Mouse (Mus musculus): ENCODE measurements at regions not wholly inside any gene's neighbourhood (a gene's known extent, or its start where the extent isn't known, plus 50 kb on each side); places are given as distances from the start of the nearest gene placed in this dataset.

DNA sequence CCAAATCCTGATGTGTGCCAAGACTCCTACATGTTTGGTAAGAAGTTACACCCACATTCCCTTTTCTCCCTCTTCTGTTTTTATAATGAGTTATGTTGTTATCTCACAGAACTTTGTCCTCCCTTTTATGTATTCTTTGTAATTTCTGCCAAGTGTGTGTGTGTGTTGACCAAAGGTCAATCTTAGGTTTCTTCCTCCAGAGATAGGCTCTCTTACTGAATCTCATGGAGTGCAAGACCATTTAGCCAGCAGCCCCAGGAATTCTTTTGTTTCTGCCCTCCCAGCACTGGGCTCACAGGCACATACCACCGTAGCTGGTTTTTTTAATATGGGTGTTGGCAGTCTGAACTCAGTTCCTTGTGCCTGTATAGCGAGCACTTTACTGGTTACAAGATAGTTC lies 119.8 kb upstream of the Pmfbp1 start:
- 78% methylated on average over 2 of the region's 2 CpGs for WGBS
- no peaks in the 10 kb centered on the region for H3K9me3 ChIP-seq (replicated peaks)
- ATAC-seq (replicated peaks; ENCODE audit: low FRiP score) = no peak
- no peak overlapping the region for H3K4me2 ChIP-seq
- no peak overlapping the region for H3K27ac ChIP-seq
- H3K4me1 ChIP-seq = no peaks in the 10 kb centered on the region
- H3K4me3 ChIP-seq (replicated peaks) = no peak overlapping the region
- no peak overlapping the region for H3K9ac ChIP-seq
- no peaks in the 10 kb centered on the region for H3K36me3 ChIP-seq
- H3K27me3 ChIP-seq = peaks cover 3% of the 10 kb centered on the region; the same call in 1 of the 2 replicates

DNA sequence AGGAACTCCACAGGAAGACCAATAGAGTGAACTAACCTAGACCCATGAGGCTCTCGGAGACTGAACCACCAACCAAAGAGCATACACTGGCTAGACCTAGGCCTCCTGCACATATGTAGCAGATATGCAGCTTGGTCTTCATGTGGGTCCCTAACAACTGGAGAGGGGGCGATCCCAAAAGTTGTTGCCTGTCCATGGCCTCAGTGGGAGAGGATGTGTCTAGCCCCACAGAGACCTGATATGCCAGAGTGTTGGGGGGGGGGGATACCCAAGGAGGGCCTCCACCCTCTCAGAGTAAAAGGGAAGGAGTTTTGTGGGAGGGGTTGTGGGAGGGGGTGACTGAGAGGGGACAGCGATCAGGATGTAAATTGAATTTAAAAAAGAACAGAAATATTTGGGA lies 108.9 kb upstream of the Pmfbp1 start:
- WGBS = 84% methylated on average over 3 of the region's 3 CpGs
- no peak overlapping the region for H3K4me3 ChIP-seq (replicated peaks)
- no peak for ATAC-seq (replicated peaks; ENCODE audit: low FRiP score)
- H3K4me2 ChIP-seq = no peak overlapping the region
- H3K9me3 ChIP-seq (replicated peaks) = no peaks in the 10 kb centered on the region
- H3K9ac ChIP-seq = no peak overlapping the region
- H3K27me3 ChIP-seq = no peaks in the 10 kb centered on the region
- H3K4me1 ChIP-seq = no peaks in the 10 kb centered on the region
- H3K27ac ChIP-seq = no peak overlapping the region
- no peaks in the 10 kb centered on the region for H3K36me3 ChIP-seq

DNA sequence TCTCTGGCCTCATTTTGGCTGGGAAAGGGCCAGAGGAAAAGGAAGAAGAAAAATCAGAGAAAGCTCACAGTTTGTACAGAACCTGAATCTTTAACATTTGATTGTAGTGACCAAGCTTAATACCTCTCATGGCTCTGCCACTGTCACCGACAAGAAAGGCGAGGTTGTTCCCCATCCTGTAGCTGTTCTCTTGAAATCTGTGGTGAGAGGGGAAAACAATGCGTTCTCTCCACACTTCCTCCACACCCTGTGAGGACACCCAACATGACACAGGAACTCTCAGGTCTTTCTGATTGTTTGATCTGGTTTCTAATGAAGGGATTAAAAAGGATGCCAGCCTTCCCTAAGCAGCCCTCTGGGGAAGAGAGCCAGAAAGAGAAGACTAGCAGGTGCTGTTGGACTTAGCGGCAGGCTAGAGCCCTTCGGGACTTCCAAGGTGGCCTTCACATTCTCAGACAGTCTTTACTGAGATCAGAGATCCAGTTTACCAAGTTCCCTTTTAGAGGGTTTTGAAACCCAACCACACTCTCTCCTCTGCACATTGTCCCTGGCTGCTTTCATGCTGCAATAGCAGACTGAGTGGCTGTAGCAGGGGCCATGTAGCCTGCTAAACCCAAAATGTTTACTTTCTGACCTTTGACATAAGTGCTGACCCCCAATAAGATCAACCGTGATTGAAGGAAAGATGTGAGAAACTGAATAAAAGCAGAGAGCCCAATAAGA lies 98.5 kb upstream of the Pmfbp1 start:
- ATAC-seq (replicated peaks; ENCODE audit: low FRiP score) = no peak
- Histone ChIP-seq H3K27ac (no peak overlapping the region), H3K4me2 (no peak overlapping the region), H3K9ac (no peak overlapping the region), H3K4me1 (no peaks in the 10 kb centered on the region), H3K36me3 (no peaks in the 10 kb centered on the region), H3K27me3 (no peaks in the 10 kb centered on the region), H3K9me3 (replicated peaks) (no peaks in the 10 kb centered on the region), H3K4me3 (replicated peaks) (no peak overlapping the region)
- WGBS = 88% methylated on average over 6 of the region's 6 CpGs

DNA sequence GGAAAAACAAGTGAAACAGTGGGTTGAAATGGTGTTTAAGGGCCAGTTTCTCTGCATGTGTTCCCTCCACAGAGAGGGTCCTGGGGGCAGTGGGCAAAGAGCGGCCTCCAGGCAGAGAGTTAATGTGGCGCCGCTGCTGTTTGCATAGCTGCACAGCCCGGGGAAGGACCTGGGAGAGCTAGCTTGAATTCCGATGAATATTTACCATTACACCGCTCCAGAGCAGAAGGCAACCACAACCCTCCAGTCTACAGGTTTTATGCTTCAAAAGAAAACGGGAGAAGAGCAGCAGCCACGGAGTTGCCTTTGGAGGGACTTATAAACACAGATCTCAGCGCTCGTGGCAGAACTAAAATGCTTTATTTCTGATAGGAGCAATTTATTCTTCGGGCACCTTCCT lies 94.2 kb upstream of the Pmfbp1 start:
- Histone ChIP-seq H3K9me3 (replicated peaks) (no peaks in the 10 kb centered on the region), H3K27me3 (no peaks in the 10 kb centered on the region), H3K9ac (no peak overlapping the region), H3K27ac (no peak overlapping the region), H3K36me3 (no peaks in the 10 kb centered on the region), H3K4me1 (no peaks in the 10 kb centered on the region), H3K4me2 (no peak overlapping the region), H3K4me3 (replicated peaks) (no peak overlapping the region)
- ATAC-seq (replicated peaks; ENCODE audit: low FRiP score) = no peak
- WGBS = 69% methylated on average over 11 of the region's 11 CpGs

DNA sequence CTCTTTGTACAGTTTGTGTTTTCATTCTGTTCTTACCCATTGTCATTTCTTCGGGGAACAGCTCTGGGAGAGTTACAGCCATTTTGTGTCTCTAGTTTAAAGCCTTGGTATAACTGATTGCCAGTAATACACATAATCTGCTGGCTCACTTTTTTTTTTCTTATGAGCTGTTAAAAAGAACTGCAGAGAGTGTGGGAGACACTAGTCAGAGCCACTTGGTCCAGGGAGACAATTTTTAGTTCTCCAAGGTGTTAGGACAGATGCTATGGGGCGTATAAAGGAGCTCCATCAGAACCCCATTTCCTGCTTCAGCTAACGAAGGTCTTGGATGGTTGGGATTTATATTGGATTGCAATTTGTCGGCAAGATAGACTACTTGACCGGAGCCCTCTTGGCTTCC lies 93.6 kb upstream of the Pmfbp1 start:
- no peak overlapping the region for H3K4me2 ChIP-seq

DNA sequence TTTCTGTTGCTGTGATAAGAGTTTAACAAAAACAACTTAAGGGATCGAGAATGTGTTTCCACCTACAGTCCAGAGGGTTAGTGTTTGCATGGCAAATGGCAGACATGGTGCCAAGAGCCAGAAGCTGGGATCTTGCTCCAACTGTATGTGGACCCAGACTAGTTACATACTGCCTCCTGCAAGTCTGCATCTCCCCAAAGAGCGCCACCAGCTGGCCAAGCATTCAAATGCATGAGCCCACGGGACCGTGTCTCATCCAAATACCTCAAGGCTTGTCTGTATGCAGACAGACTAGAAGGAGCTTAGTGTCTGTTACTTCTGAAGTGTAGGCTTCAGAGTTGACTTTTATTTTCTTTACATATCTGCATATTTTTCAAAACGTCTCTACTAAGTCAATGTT lies 85.9 kb upstream of the Pmfbp1 start:
- no peaks in the 10 kb centered on the region for H3K36me3 ChIP-seq
- H3K9me3 ChIP-seq (replicated peaks) = no peaks in the 10 kb centered on the region
- no peak overlapping the region for H3K27ac ChIP-seq
- H3K4me1 ChIP-seq = no peaks in the 10 kb centered on the region
- WGBS = 57% methylated on average over 5 of the region's 5 CpGs
- ATAC-seq (replicated peaks; ENCODE audit: low FRiP score) = no peak
- H3K9ac ChIP-seq = no peak overlapping the region
- H3K4me3 ChIP-seq (replicated peaks) = no peak overlapping the region
- no peak overlapping the region for H3K4me2 ChIP-seq
- H3K27me3 ChIP-seq = peaks cover 7% of the 10 kb centered on the region; the same call in 1 of the 2 replicates

More for the DNA sequence above, 93.6 kb upstream of the Pmfbp1 start:
- H3K9ac ChIP-seq = no peak overlapping the region
- H3K27ac ChIP-seq = no peak overlapping the region
- H3K36me3 ChIP-seq = no peaks in the 10 kb centered on the region
- H3K4me3 ChIP-seq (replicated peaks) = no peak overlapping the region
- 86% methylated on average over 5 of the region's 5 CpGs for WGBS
- no peak for ATAC-seq (replicated peaks; ENCODE audit: low FRiP score)
- H3K4me1 ChIP-seq = no peaks in the 10 kb centered on the region
- H3K9me3 ChIP-seq (replicated peaks) = no peaks in the 10 kb centered on the region
- no peaks in the 10 kb centered on the region for H3K27me3 ChIP-seq

DNA sequence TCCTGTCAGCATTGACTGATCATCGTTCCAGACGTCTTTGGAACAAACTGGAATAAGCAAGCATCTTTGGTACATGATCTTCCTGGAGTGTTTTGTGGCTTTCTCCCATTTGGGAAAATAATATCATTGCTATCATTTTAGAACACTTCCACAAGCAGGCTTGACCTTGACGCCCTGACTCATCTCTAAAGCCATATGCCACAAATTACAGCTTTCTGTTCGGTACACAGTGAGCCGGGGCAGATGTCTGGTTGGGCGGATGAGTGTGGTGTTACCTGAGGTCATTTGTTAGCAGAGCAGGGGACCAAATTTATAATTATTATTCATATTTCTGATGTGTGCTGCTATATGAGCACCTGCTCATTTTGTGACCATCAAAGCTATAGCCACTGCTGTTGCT lies 83.3 kb upstream of the Pmfbp1 start:
- Histone ChIP-seq H3K9me3 (replicated peaks) (no peaks in the 10 kb centered on the region), H3K9ac (no peak overlapping the region), H3K36me3 (no peaks in the 10 kb centered on the region), H3K27me3 (peaks cover 7% of the 10 kb centered on the region; the same call in 1 of the 2 replicates), H3K27ac (no peak overlapping the region), H3K4me2 (no peak overlapping the region), H3K4me1 (peaks cover 2% of the 10 kb centered on the region), H3K4me3 (replicated peaks) (no peak overlapping the region)
- 77% methylated on average over 6 of the region's 6 CpGs for WGBS
- no peak for ATAC-seq (replicated peaks; ENCODE audit: low FRiP score)

DNA sequence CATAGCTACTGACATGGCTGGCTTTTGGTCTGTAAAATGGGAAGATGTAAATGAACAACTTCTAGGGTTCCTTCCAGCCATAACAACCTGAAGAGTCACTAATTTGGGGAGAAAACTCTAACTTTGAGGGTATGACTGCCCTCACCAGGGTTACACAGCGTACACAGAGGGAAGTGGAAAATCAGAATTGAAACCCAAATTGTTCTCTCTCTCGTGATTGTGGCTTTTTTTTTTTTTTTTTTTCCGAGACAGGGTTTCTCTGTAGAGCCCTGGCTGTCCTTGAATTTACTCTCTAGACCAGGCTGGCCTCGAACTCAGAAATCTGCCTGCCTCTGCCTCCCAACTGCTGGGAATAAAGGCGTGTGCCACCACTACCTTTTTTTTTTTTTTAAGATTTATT lies 80.4 kb upstream of the Pmfbp1 start:
- H3K4me3 ChIP-seq (replicated peaks) = no peak overlapping the region
- H3K36me3 ChIP-seq = no peaks in the 10 kb centered on the region
- no peak for ATAC-seq (replicated peaks; ENCODE audit: low FRiP score)
- H3K27ac ChIP-seq = no peak overlapping the region
- no peak overlapping the region for H3K9ac ChIP-seq
- no peak overlapping the region for H3K4me2 ChIP-seq
- 88% methylated on average over 5 of the region's 5 CpGs for WGBS
- H3K27me3 ChIP-seq = peaks cover 11% of the 10 kb centered on the region; the same call in 1 of the 2 replicates
- no peaks in the 10 kb centered on the region for H3K9me3 ChIP-seq (replicated peaks)
- peaks cover 10% of the 10 kb centered on the region for H3K4me1 ChIP-seq

DNA sequence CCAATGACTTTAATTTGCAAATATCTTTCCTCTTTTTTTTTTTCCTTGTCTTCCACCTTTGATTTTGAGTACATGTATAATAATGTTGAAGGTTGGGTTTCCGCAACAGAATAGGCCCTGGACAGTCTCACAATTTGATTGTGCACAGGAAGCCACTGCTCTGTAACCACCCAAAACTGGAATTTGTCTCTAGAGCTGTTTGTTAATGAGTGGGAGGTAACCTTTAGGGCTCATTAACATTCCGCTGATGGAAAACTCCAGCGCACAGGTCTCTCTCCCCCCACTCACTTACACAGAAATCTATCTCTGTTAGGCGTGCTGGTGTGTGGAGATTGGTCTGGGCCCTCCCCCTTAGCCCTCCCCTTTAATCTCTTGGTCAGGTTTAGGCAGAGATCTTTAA lies 78.5 kb upstream of the Pmfbp1 start:
- ATAC-seq (replicated peaks; ENCODE audit: low FRiP score) = peak; percentile 60; the same call in 1 of the 2 replicates

DNA sequence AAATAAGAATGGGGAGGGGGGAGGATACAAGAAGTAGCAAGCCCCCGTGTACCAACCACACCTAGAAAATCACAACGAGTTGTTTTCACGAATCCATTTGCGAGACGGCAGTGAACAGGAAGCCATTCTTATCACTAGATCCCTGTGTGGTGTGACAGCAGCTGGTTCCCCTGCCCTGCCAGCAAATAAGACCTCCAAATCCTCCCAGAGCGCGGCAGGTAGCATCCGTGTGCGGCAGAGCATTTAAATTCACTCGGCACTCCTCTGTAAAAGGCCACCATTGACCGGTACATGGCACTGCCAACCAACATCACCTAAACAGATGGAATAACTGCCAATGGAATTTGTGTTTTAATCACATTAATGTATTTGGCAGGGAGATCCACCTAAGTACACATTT lies 77.9 kb upstream of the Pmfbp1 start:
- no peaks in the 10 kb centered on the region for H3K36me3 ChIP-seq
- H3K4me3 ChIP-seq (replicated peaks) = no peak overlapping the region
- no peak overlapping the region for H3K9ac ChIP-seq
- peaks cover 10% of the 10 kb centered on the region for H3K4me1 ChIP-seq
- peaks cover 13% of the 10 kb centered on the region; the same call in 1 of the 2 replicates for H3K27me3 ChIP-seq
- no peak overlapping the region for H3K27ac ChIP-seq
- H3K4me2 ChIP-seq = 0 out of 2 replicates have a peak overlapping the region, but pooled peaks have one; percentile 19
- WGBS = 62% methylated on average over 11 of the region's 11 CpGs
- no peaks in the 10 kb centered on the region; the same call in 1 of the 2 replicates for H3K9me3 ChIP-seq (replicated peaks)
- ATAC-seq (replicated peaks; ENCODE audit: low FRiP score) = no peak

More for the DNA sequence above, 78.5 kb upstream of the Pmfbp1 start:
- H3K4me2 ChIP-seq = 0 out of 2 replicates have a peak overlapping the region, but pooled peaks have one; percentile 19
- 39% methylated on average over 4 of the region's 4 CpGs for WGBS
- H3K9ac ChIP-seq = no peak overlapping the region
- H3K9me3 ChIP-seq (replicated peaks) = no peaks in the 10 kb centered on the region
- H3K27me3 ChIP-seq = peaks cover 13% of the 10 kb centered on the region; the same call in 1 of the 2 replicates
- no peak overlapping the region for H3K27ac ChIP-seq
- peaks cover 10% of the 10 kb centered on the region for H3K4me1 ChIP-seq
- H3K4me3 ChIP-seq (replicated peaks) = no peak overlapping the region
- no peaks in the 10 kb centered on the region for H3K36me3 ChIP-seq

DNA sequence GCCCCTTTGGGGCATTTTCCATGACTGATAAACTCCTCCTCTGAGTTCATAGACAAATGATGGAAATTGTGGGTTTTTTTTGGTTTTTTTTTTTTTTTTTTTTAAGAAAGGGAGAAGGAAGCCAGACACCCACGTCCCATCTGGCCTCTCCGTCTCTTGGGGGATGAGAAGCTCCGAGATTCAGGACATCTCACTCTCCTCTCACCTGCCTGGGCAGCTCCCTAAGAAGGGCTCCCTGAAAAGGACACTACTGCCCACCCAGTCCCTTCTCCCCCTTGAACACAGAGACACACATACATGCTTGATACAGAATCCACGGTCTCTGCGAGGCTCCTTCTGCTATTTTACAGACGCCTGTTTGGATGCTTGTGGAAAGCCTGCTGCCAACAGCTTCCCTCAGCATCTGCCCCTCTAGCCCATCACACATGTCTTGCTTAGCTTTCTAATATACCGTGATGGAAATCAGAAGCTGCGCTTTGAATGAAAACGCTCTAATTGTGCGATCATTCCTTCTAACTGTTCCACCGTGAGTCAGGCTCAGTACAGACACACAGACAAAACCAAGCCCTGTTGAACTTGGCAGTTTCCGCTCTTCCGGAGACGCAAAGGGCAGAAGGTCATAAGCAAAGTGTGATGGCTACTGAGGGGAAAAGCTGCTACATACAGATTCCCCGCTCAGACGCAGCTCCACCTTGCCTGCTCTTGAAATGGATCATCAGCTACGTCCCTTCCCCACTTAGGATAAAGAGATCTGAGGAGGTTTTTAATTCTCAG lies 77.3 kb upstream of the Pmfbp1 start:
- no peak overlapping the region for H3K4me3 ChIP-seq (replicated peaks)
- H3K27me3 ChIP-seq = peaks cover 13% of the 10 kb centered on the region; the same call in 1 of the 2 replicates
- no peak overlapping the region for H3K9ac ChIP-seq
- WGBS = 77% methylated on average over 17 of the region's 17 CpGs
- no peak overlapping the region for H3K4me2 ChIP-seq
- H3K4me1 ChIP-seq = peaks cover 10% of the 10 kb centered on the region
- no peak for ATAC-seq (replicated peaks; ENCODE audit: low FRiP score)
- H3K36me3 ChIP-seq = no peaks in the 10 kb centered on the region
- no peak overlapping the region for H3K27ac ChIP-seq
- H3K9me3 ChIP-seq (replicated peaks) = no peaks in the 10 kb centered on the region; the same call in 1 of the 2 replicates

DNA sequence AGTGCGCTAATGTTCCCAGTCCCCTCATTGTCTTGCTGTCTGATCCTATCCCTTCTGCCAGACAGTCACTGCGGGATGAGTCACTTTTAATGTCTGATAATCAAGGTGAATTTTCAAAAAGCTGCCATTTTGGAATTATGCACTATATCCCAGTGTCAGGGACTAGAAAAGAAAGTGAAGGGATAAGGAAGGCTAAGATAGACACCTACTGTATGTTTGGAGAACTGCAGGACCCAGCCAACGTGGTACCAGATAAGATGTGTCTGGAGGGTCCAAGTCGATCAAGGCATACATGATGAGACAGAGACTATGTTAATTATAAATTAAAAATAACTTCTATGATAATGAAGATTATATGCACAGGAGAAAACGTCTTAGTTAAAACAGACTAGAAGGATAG lies 76.6 kb upstream of the Pmfbp1 start:
- H3K4me2 ChIP-seq = no peak overlapping the region
- ATAC-seq (replicated peaks; ENCODE audit: low FRiP score) = no peak

More for the DNA sequence above, 76.6 kb upstream of the Pmfbp1 start:
- WGBS = 40% methylated on average over 5 of the region's 5 CpGs
- peaks cover 10% of the 10 kb centered on the region for H3K4me1 ChIP-seq
- H3K9ac ChIP-seq = no peak overlapping the region
- H3K36me3 ChIP-seq = no peaks in the 10 kb centered on the region
- H3K9me3 ChIP-seq (replicated peaks) = no peaks in the 10 kb centered on the region; the same call in 1 of the 2 replicates
- no peak overlapping the region for H3K4me3 ChIP-seq (replicated peaks)
- peaks cover 13% of the 10 kb centered on the region; the same call in 1 of the 2 replicates for H3K27me3 ChIP-seq
- no peak overlapping the region for H3K27ac ChIP-seq

Data from kidney, embryonic 15.5 days (tissue).